8 mouse cellular contexts compared by ENCODE assay signal in genomic region chrX:95445141-95445540, GRCm38 (mm10). TPM values are rescaled to one million over a fixed set of nuclear protein-coding genes. Genes with fewer than 3 reads are reported as not detected.
A peak's percentile ranks its signal among the peaks of the same experiment; 100 is the strongest.
DNase-seq lines count a peak whose midpoint lies in the region; ATAC-seq and TF ChIP-seq lines count a peak whose summit lies in the region.

No protein-coding gene starts in this region.

- H3K4me3 ChIP-seq in thymus, adult 2 months (ENCODE audit: control insufficient read depth, insufficient read depth, low read length) = peak overlapping the region; percentile 92
- peak overlapping the region; percentile 56 for H3K4me3 ChIP-seq in limb, embryonic 14.5 days (replicated peaks; ENCODE audit: low read length)
- H3K4me3 ChIP-seq in stomach, embryonic 16.5 days (replicated peaks; ENCODE audit: low read length) = peak overlapping the region; percentile 65

- peak overlapping the region; percentile 41 for H3K9ac ChIP-seq in limb, embryonic 14.5 days (ENCODE audit: low read depth, low read length, severe bottlenecking)
- no peak overlapping the region for H3K9ac ChIP-seq in stomach, embryonic 16.5 days (ENCODE audit: low read length)

- H3K36me3 ChIP-seq in thymus, adult 2 months (ENCODE audit: control insufficient read depth, insufficient read depth, low read length) = no peaks in the 10 kb centered on the region
- H3K36me3 ChIP-seq in limb, embryonic 14.5 days (ENCODE audit: control insufficient read depth, insufficient read depth, low read length) = no peaks in the 10 kb centered on the region
- H3K36me3 ChIP-seq in stomach, embryonic 16.5 days (ENCODE audit: control insufficient read depth, insufficient read depth, low read length) = no peaks in the 10 kb centered on the region

- no peak for TF ChIP-seq CTCF in thymus, adult 2 months (IDR thresholded peaks at IDR 0.05; ENCODE audit: borderline replicate concordance, control insufficient read depth, extremely low read depth, insufficient read depth, low read length, poor library complexity)

- no peak for ATAC-seq in limb, embryonic 14.5 days (ENCODE audit: low FRiP score, low read depth)
- ATAC-seq in stomach, embryonic 16.5 days (ENCODE audit: insufficient read depth, low FRiP score) = peak; percentile 7; the same call in 1 of the 2 replicates

- peak overlapping the region; percentile 42 for H3K4me2 ChIP-seq in limb, embryonic 14.5 days (replicated peaks; ENCODE audit: low read depth, low read length, severe bottlenecking)
- peak overlapping the region; percentile 38 for H3K4me2 ChIP-seq in stomach, embryonic 16.5 days (ENCODE audit: low read depth, low read length)

- H3K27me3 ChIP-seq in thymus, adult 2 months (ENCODE audit: control insufficient read depth, insufficient read depth, low read length) = no peaks in the 10 kb centered on the region
- H3K27me3 ChIP-seq in limb, embryonic 14.5 days (ENCODE audit: control insufficient read depth, insufficient read depth, low read length) = no peaks in the 10 kb centered on the region
- no peaks in the 10 kb centered on the region; the same call in 1 of the 2 replicates for H3K27me3 ChIP-seq in stomach, embryonic 16.5 days (ENCODE audit: control insufficient read depth, insufficient read depth, low read length)

- DNase-seq in cerebellum, adult 11-12 months = peak; percentile 72
- DNase-seq in cerebellum, adult 9-10 months = no peak
- DNase-seq in thymus, adult 2 months = no peak
- DNase-seq in thymus, postnatal 14 days = no peak
- DNase-seq in limb, embryonic 14.5 days (ENCODE audit: low spot score) = no peak
- no peak for DNase-seq in urinary bladder, postnatal 36 days (ENCODE audit: low spot score in 2 of 2)
- no peak for DNase-seq in layer of hippocampus, adult 11-12 months (ENCODE audit: low spot score)

- H3K4me1 ChIP-seq in thymus, adult 2 months (replicated peaks; ENCODE audit: control insufficient read depth, insufficient read depth, low read length) = peaks cover 10% of the 10 kb centered on the region
- H3K4me1 ChIP-seq in limb, embryonic 14.5 days (ENCODE audit: control insufficient read depth, insufficient read depth, low read length) = 0 out of 2 replicates have a peak, but pooled peaks cover 2% of the 10 kb centered on the region
- H3K4me1 ChIP-seq in stomach, embryonic 16.5 days (ENCODE audit: control insufficient read depth, insufficient read depth, low read length) = peaks cover 9% of the 10 kb centered on the region; the same call in 1 of the 2 replicates

- WGBS in thymus, adult 2 months = 32% methylated on average over 3 of the region's 3 CpGs
- WGBS in limb, embryonic 14.5 days = 34% methylated on average over 3 of the region's 3 CpGs
- 33% methylated on average over 3 of the region's 3 CpGs for WGBS in stomach, embryonic 16.5 days

- no peaks in the 10 kb centered on the region for H3K9me3 ChIP-seq in limb, embryonic 14.5 days (ENCODE audit: control insufficient read depth, low read length)
- no peaks in the 10 kb centered on the region for H3K9me3 ChIP-seq in stomach, embryonic 16.5 days (replicated peaks; ENCODE audit: control insufficient read depth, low read length)

- TF ChIP-seq POLR2A in thymus, adult 2 months (IDR thresholded peaks at IDR 0.05; ENCODE audit: control insufficient read depth, extremely low read depth, insufficient read depth, low read length, poor library complexity) = no peak
- no peak for TF ChIP-seq POLR2A in limb, embryonic 14.5 days (IDR thresholded peaks at IDR 0.05; ENCODE audit: borderline replicate concordance, extremely low read depth, insufficient read depth, insufficient read length)

- H3K27ac ChIP-seq in thymus, adult 2 months (ENCODE audit: control insufficient read depth, insufficient read depth, low read length) = peak overlapping the region; percentile 24; the same call in 1 of the 2 replicates
- H3K27ac ChIP-seq in limb, embryonic 14.5 days (replicated peaks; ENCODE audit: low read depth, low read length) = 0 out of 2 replicates have a peak overlapping the region, but pooled peaks have one; percentile 19
- peak overlapping the region; percentile 91 for H3K27ac ChIP-seq in stomach, embryonic 16.5 days (ENCODE audit: low read length)

RNA-seq across cellular contexts. Expression of gene Amer1, which starts 0.5 kb away (rescaled TPM):
- polyA plus RNA-seq in thymus, adult 2 months (2012; rRNA removed) = 5.1 and 5.2 TPM in 2 replicates
- 9.3 and 9.5 TPM in 2 replicates for polyA plus RNA-seq in limb, embryonic 14.5 days (2012; rRNA removed)
- 11.1 and 12.3 TPM in 2 replicates for polyA plus RNA-seq in limb, embryonic 14.5 days (2014; fragmentation: Nextera tagmentation; extraction: Ambion mirVana)
- 11.5 and 11.7 TPM in 2 replicates for polyA plus RNA-seq in stomach, embryonic 16.5 days (2015; fragmentation: Nextera tagmentation; extraction: Ambion mirVana)

Comparison
In these comparisons a context has a peak if more than half of its experiments do, and no peak if none do; other contexts are left out.
1. H3K27ac ChIP-seq: peak in every context shown above with its lines; median percentile 91 in stomach, embryonic 16.5 days; 24 in thymus, adult 2 months; 19 in limb, embryonic 14.5 days.